Mouse (Mus musculus) spleen, embryonic (tissue): Measurements from ENCODE around the gene Ska3.

Source experiments
- CTCF ChIA-PET: fragments of 350-600 bp; sonication (Branson Sonifier 250); formaldehyde crosslinking; loops from one replicate; lab custom pipeline; 2022; lab: Charles Lee

The Ska3 gene

GRCm38 (mm10) chr14:57825788-57826751, at the start of gene Ska3, which contains the start of gene Mrpl57:
Ska3 (minus strand) TSS chr14:57826185.
Mrpl57 (plus strand) TSS chr14:57826234.
- CTCF ChIA-PET = interaction anchor here (0.6 kb wide), 1 partner anchor 33 kb away, joined by 3 read pairs; no protein-coding TSS in a partner anchor

GRCm38 (mm10) chr14:57866676-57867276, 40.8 kb upstream of the Ska3 start:
- CTCF ChIA-PET = no interaction called here

- CTCF ChIA-PET = no interaction called here
These were observed 39.3 kb upstream of the Ska3 start for GRCm38 (mm10) chr14:57865256-57865655.

- CTCF ChIA-PET = no interaction called here
These were observed 37.1 kb upstream of the Ska3 start for GRCm38 (mm10) chr14:57863129-57863528.

- CTCF ChIA-PET = interaction anchor here (0.7 kb wide), 1 partner anchor 41 kb away, joined by 3 read pairs; no protein-coding TSS in a partner anchor
These were observed 36.0 kb upstream of the Ska3 start for GRCm38 (mm10) chr14:57861987-57862412.

- CTCF ChIA-PET = interaction anchor here (0.6 kb wide), 1 partner anchor 33 kb away, joined by 3 read pairs; no protein-coding TSS in a partner anchor
These were observed 33.5 kb upstream of the Ska3 start for GRCm38 (mm10) chr14:57859520-57859919.

GRCm38 (mm10) chr14:57858601-57859000, 32.6 kb upstream of the Ska3 start:
- CTCF ChIA-PET = no interaction called here

GRCm38 (mm10) chr14:57856037-57856436, 30.1 kb upstream of the Ska3 start:
- CTCF ChIA-PET = interaction anchor here (1.0 kb wide), 1 partner anchor 178 kb away, joined by 3 read pairs; no protein-coding TSS in a partner anchor

- CTCF ChIA-PET = interaction anchor here (1.2 kb wide), 1 partner anchor 54 kb away, joined by 3 read pairs; no protein-coding TSS in a partner anchor
These were observed 27.0 kb upstream of the Ska3 start for GRCm38 (mm10) chr14:57852961-57853360.

GRCm38 (mm10) chr14:57850330-57850729, 24.3 kb upstream of the Ska3 start:
- CTCF ChIA-PET = interaction anchor here (0.5 kb wide), 1 partner anchor 170 kb away, joined by 3 read pairs; no protein-coding TSS in a partner anchor

GRCm38 (mm10) chr14:57848646-57849045, 22.7 kb upstream of the Ska3 start:
- CTCF ChIA-PET = no interaction called here

GRCm38 (mm10) chr14:57848061-57848460, 22.1 kb upstream of the Ska3 start:
- CTCF ChIA-PET = interaction anchor here (0.5 kb wide), 1 partner anchor 49 kb away, joined by 5 read pairs; no protein-coding TSS in a partner anchor

GRCm38 (mm10) chr14:57844535-57844934, 18.6 kb upstream of the Ska3 start:
- CTCF ChIA-PET = no interaction called here

- CTCF ChIA-PET = no interaction called here
These were observed 9.2 kb upstream of the Ska3 start for GRCm38 (mm10) chr14:57835157-57835556.

- CTCF ChIA-PET = interaction anchor here (0.6 to 0.7 kb wide), 2 partner anchors 10 to 127 kb away, joined by 3 read pairs; no protein-coding TSS in a partner anchor
These were observed 7.5 kb upstream of the Ska3 start for GRCm38 (mm10) chr14:57833526-57833925.

- CTCF ChIA-PET = interaction anchor here (0.6 kb wide), 1 partner anchor 32 kb away, joined by 3 read pairs; no protein-coding TSS in a partner anchor
These were observed 1.3 kb upstream of the Ska3 start for GRCm38 (mm10) chr14:57827284-57827683.

GRCm38 (mm10) chr14:57820839-57821238, 5.1 kb downstream of the Ska3 start:
- CTCF ChIA-PET = no interaction called here

- CTCF ChIA-PET = no interaction called here
These were observed 14.1 kb downstream of the Ska3 start for GRCm38 (mm10) chr14:57811844-57812243.

- CTCF ChIA-PET = no interaction called here
These were observed 15.1 kb downstream of the Ska3 start for GRCm38 (mm10) chr14:57810886-57811285.

- CTCF ChIA-PET = no interaction called here
These were observed 17.4 kb downstream of the Ska3 start for GRCm38 (mm10) chr14:57808558-57808957.

- CTCF ChIA-PET = no interaction called here
These were observed 22.3 kb downstream of the Ska3 start for GRCm38 (mm10) chr14:57803731-57804130.
